Mouse (Mus musculus) heart, embryonic 12.5 days (tissue): ENCODE measurements around the gene Nono. TPM values are rescaled to one million over a fixed set of nuclear protein-coding genes. Genes with fewer than 3 reads are reported as not detected.
"Not testable (repeated sequence)": the region's sequence is repeated elsewhere in the genome, so short reads cannot be mapped to it uniquely, and the experiment has no call there.

Experiments
- ATAC-seq: fragments of 200-750 bp; cut with Nextera tagmentation; 2 replicates; pipeline ENCODE4 v1.8.0; 2017; ENCODE audit warnings: moderate TSS enrichment, moderate library complexity; ENCODE audit not compliant: insufficient number of reproducible peaks, low FRiP score
- H3K27ac ChIP-seq: fragments of 300-500 bp; sonication (generic); 2 replicates; pipeline ENCODE4 v1.5.1; 2016; ENCODE audit warnings: mild to moderate bottlenecking, moderate library complexity; ENCODE audit not compliant: poor library complexity, severe bottlenecking
- H3K27me3 ChIP-seq: fragments of 300-500 bp; sonication (generic); replicated peaks from 2 replicates; pipeline ENCODE4 v1.6.1; 2016; ENCODE audit warnings: mild to moderate bottlenecking, moderate library complexity
- H3K36me3 ChIP-seq: fragments of 300-500 bp; sonication (generic); 2 replicates; pipeline ENCODE4 v1.6.1; 2016; ENCODE audit warnings: mild to moderate bottlenecking, moderate library complexity
- H3K4me1 ChIP-seq: fragments of 300-500 bp; sonication (generic); replicated peaks from 2 replicates; pipeline ENCODE4 v1.6.1; 2016; ENCODE audit warnings: mild to moderate bottlenecking
- H3K4me2 ChIP-seq: fragments of 300-500 bp; sonication (generic); 2 replicates; pipeline ENCODE4 v1.6.1; 2016; ENCODE audit warnings: mild to moderate bottlenecking, moderate library complexity
- H3K4me3 ChIP-seq: fragments of 300-500 bp; sonication (generic); 2 replicates; pipeline ENCODE4 v1.5.1; 2016; ENCODE audit warnings: mild to moderate bottlenecking
- H3K9ac ChIP-seq: fragments of 300-500 bp; sonication (generic); 2 replicates; pipeline ENCODE4 v1.6.1; 2016; ENCODE audit warnings: mild to moderate bottlenecking, moderate library complexity
- H3K9me3 ChIP-seq: fragments of 300-500 bp; sonication (generic); replicated peaks from 2 replicates; pipeline ENCODE4 v1.6.1; 2016; ENCODE audit warnings: mild to moderate bottlenecking, moderate library complexity
- WGBS: fragments of 180-500 bp; shearing (Covaris S2); methylation state at CpG from one replicate; pipeline ENCODE4 v1.1.7; 2016; 5-methylcytosine and 5-hydroxymethylcytosine counted together
- polyA plus RNA-seq: library from polyadenylated mRNA; unstranded; fragments of >200 nt; fragmentation: Nextera tagmentation; extraction: Ambion mirVana; gene quantifications from 2 replicates; pipeline ENCODE4 v1.2.1, GENCODE M21; 2016

Nono gene
- polyA plus RNA-seq, 1 experiment from 2014 or later = 290 TPM

DNA sequence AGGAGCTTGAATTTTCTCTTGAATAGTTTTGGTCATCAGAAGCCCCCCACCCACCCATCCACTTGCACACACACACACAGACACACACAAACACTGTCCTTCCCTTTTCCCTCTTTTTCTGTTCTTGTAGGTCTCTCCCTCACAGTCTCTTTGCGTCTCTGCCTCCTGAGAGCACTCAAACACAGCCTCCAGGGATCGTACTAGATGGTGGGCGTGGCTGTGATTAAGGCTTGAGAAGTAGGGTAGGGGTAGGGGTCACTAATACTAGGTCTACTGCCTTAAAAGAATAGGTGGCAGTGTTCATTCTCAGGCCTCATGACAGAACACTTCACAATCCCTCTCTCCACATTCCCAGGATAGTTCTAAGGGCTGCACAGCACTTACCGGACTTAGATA, 8.4 kb upstream of the Nono start, which contains the start of gene Zmym3:
Gene Zmym3 (minus strand): TSS at position 150 of the 396 bp plus-strand sequence.
- H3K4me3 ChIP-seq = peak within 1 kb of the TSS; percentile 73
- peak within 1 kb of the TSS; percentile 85 for H3K27ac ChIP-seq
- H3K36me3 ChIP-seq = peaks cover 14% of the 10 kb centered on the region
- peak within 1 kb of the TSS; percentile 83 for H3K9ac ChIP-seq
- H3K9me3 ChIP-seq = no peaks in the 10 kb centered on the region
- H3K27me3 ChIP-seq = no peaks in the 10 kb centered on the region
- ATAC-seq = peak; percentile 27; the same call in 1 of the 2 replicates
- 28% methylated on average over 4 of the region's 4 CpGs for WGBS
- peak within 1 kb of the TSS; percentile 73 for H3K4me2 ChIP-seq
- H3K4me1 ChIP-seq = peaks cover 19% of the 10 kb centered on the region

DNA sequence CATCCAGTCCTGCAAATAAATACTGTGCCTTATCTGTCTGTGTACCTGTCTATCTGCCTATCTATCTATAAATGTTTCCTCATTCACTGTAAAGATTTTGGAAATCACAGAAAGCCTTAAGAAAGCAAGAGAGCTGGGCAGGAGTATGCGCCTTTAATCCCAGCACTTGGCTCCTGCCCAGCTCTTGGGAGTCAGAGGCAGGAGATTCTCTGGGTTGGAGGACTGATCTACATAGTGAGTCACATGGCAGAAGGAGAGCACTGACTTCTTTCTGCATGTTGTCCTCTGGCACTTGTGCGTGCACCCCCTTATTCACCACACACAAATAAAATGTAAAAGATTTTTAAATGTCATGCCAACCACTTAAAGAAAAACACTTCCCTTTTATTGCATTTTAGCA, 5.7 kb upstream of the Nono start:
- H3K4me3 ChIP-seq = no peak overlapping the region
- H3K36me3 ChIP-seq = no peaks in the 10 kb centered on the region
- 66% methylated on average over 2 of the region's 2 CpGs for WGBS
- H3K4me2 ChIP-seq = no peak overlapping the region
- H3K4me1 ChIP-seq = peaks cover 11% of the 10 kb centered on the region
- H3K9ac ChIP-seq = no peak overlapping the region
- no peaks in the 10 kb centered on the region for H3K9me3 ChIP-seq
- no peak for ATAC-seq
- H3K27ac ChIP-seq = no peak overlapping the region
- no peaks in the 10 kb centered on the region for H3K27me3 ChIP-seq

DNA sequence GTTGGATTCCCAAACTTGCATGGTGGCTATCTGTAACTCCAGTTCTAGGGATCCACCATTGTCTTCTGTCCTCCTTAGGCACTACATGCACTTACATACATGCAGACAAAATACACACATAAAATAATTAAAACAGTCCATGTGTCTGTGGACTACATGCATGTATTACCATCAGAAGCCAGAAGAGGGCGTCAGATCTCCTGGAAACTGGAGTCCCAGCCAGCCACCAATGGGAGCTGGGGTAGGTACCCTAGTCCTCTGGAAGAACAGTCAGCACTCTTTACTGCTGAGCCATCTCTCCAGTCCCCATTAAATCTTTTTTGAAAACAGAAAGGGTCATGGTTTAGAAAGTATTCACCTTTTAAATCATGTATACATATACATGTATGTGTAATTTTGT, 1.3 kb upstream of the Nono start:
- no peak overlapping the region for H3K9ac ChIP-seq
- no peak overlapping the region for H3K4me2 ChIP-seq
- H3K36me3 ChIP-seq = no peaks in the 10 kb centered on the region
- no peaks in the 10 kb centered on the region for H3K4me1 ChIP-seq
- no peak for ATAC-seq
- H3K27me3 ChIP-seq = no peaks in the 10 kb centered on the region
- 5% methylated on average over 1 of the region's 1 CpGs for WGBS
- H3K4me3 ChIP-seq = no peak overlapping the region
- H3K9me3 ChIP-seq = no peaks in the 10 kb centered on the region
- no peak overlapping the region for H3K27ac ChIP-seq

DNA sequence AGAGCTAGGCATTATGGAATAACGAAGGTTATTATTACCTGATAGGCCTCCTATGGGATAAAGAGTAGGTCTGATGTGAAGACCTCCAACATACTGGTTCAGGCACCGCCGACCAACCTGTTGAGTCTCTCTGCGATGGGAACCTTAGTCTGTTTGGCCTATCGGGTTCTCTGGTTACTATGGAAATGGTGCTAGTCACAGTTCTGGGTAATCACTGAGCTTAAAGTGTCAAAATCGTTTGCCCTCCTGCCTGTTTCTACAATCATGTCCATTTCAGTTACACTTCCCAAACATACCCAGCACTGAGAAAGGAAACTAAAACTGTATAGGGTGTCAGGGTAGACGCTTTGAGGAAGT, 355 bp upstream of the Nono start:
- WGBS = 21% methylated on average over 7 of the region's 7 CpGs

DNA sequence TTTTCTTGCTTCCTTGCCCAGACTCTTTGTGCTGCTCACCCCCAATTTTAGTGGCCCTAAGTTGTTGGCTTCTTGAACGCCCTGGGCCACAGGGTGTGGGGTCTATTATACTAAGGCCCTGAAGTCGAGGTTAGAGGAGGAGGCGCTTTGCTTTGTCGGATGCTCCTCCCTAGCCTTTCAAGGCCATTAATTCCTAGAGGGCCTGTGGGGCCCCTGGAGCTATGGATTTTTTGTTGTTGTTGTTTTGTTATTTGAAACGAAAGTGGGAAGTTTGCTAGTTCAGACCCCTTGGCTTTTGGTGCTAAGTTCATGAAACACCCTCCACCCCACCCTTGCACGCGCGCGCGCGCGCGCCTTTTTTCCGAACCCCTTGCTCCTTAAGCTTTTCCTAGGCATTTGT, 858 bp downstream of the Nono start:
- 19% methylated on average over 14 of the region's 14 CpGs for WGBS

More for the DNA sequence above, 355 bp upstream of the Nono start:
- no peaks in the 10 kb centered on the region for H3K27me3 ChIP-seq
- peak overlapping the region; percentile 42 for H3K4me3 ChIP-seq
- peak overlapping the region; percentile 58 for H3K4me2 ChIP-seq
- no peak overlapping the region for H3K9ac ChIP-seq
- no peaks in the 10 kb centered on the region for H3K4me1 ChIP-seq
- 0 out of 2 replicates have a peak, but pooled peaks cover 4% of the 10 kb centered on the region for H3K36me3 ChIP-seq
- H3K27ac ChIP-seq = peak overlapping the region; percentile 93
- ATAC-seq = no peak
- H3K9me3 ChIP-seq = no peaks in the 10 kb centered on the region

DNA sequence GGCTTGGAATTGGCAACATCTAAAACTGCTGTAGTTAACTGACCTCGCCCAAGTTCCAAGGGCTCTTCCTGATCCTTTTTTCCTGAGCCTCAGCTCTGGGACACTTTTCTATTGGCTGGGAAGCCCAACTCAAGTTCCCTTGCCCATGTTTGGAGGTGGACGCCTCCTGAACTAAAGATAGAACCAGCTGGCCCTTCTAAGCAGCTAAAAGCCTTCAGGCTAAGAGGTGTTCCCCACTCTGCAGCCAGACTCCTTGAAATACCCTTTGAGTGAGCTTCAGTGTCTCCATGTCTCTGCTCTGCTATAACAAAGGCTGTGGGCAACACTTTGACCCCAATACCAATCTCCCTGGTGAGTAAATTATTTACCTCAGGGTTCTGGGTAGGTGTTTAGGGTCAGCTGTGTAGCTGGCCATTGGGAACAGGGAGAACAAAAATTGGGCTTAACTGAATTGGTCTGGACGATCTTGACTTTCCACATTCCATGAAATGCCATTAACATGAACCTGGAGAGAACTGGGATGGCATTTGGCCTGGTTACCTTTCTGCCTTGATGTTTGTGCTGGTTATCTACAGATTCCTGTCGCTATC, 19.9 kb downstream of the Nono start, which contains the start of gene Itgb1bp2:
Gene Itgb1bp2 (plus strand): TSS at position 203 of the 590 bp plus-strand sequence.
- no peaks in the 10 kb centered on the region for H3K9me3 ChIP-seq
- H3K4me2 ChIP-seq = peak within 1 kb of the TSS; percentile 36
- H3K4me3 ChIP-seq = peak within 1 kb of the TSS; percentile 20
- H3K4me1 ChIP-seq = no peaks in the 10 kb centered on the region
- WGBS = 58% methylated on average over 4 of the region's 4 CpGs
- peak within 1 kb of the TSS; percentile 85 for H3K27ac ChIP-seq
- peaks cover 67% of the 10 kb centered on the region for H3K36me3 ChIP-seq
- peak; percentile 69 for ATAC-seq
- H3K9ac ChIP-seq = peak within 1 kb of the TSS; percentile 44
- no peaks in the 10 kb centered on the region for H3K27me3 ChIP-seq

More for the DNA sequence above, 858 bp downstream of the Nono start:
- ATAC-seq = peak; percentile 44
- H3K4me3 ChIP-seq = peak overlapping the region; percentile 73
- H3K9ac ChIP-seq = peak overlapping the region; percentile 86
- H3K4me2 ChIP-seq = peak overlapping the region; percentile 56
- no peaks in the 10 kb centered on the region for H3K9me3 ChIP-seq
- H3K27ac ChIP-seq = peak overlapping the region; percentile 97
- no peaks in the 10 kb centered on the region for H3K4me1 ChIP-seq
- H3K36me3 ChIP-seq = peaks cover 11% of the 10 kb centered on the region; the same call in 1 of the 2 replicates
- no peaks in the 10 kb centered on the region for H3K27me3 ChIP-seq

DNA sequence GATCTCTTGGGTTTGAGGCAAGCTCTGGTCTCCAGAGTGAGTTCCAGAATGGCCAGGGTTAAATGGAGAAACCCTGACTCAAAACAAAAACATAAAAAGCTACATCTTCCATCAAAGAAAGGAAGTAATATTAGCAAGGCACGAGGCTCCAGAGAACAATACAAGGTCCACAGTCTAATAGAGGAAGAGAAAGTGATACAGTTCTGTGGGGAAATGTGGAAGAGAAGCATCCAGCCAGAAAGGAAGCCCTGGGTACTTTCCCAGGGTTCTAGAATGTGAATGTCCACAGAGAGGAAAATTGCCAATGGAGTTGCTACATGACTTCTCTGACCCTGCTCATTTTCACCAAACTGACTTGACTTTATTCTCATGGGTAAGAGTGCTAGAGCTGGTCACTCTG, 22.0 kb downstream of the Nono start:
- peaks cover 50% of the 10 kb centered on the region for H3K36me3 ChIP-seq
- H3K4me2 ChIP-seq = no peak overlapping the region
- H3K27ac ChIP-seq = no peak overlapping the region
- H3K9ac ChIP-seq = no peak overlapping the region
- no peaks in the 10 kb centered on the region for H3K27me3 ChIP-seq
- 61% methylated on average over 1 of the region's 1 CpGs for WGBS
- H3K4me1 ChIP-seq = no peaks in the 10 kb centered on the region
- H3K4me3 ChIP-seq = no peak overlapping the region
- H3K9me3 ChIP-seq = no peaks in the 10 kb centered on the region
- no peak for ATAC-seq

DNA sequence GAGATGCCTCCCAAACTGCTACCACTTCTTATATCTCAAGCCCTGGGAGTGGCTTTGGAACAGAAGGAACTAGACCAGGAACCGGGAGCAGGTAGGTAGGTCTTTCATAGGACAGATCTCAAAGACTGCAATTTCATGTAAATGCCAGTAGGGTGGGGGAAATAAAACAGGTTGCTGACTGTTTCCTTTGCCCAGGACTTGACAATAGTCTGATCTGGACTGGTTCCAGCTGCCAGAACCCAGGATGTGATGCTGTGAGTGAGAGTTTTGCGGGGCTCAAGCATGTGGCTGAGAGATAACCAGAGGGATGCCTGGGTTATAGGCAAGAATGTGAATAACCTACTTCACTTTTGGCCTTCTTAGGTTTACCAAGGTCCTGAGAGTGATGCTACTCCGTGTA, 22.5 kb downstream of the Nono start:
- peaks cover 47% of the 10 kb centered on the region for H3K36me3 ChIP-seq
- H3K4me3 ChIP-seq = no peak overlapping the region
- H3K27ac ChIP-seq = no peak overlapping the region
- 71% methylated on average over 3 of the region's 3 CpGs for WGBS
- H3K9me3 ChIP-seq = no peaks in the 10 kb centered on the region
- no peak for ATAC-seq
- H3K9ac ChIP-seq = no peak overlapping the region
- no peak overlapping the region for H3K4me2 ChIP-seq
- H3K4me1 ChIP-seq = no peaks in the 10 kb centered on the region
- no peaks in the 10 kb centered on the region for H3K27me3 ChIP-seq

DNA sequence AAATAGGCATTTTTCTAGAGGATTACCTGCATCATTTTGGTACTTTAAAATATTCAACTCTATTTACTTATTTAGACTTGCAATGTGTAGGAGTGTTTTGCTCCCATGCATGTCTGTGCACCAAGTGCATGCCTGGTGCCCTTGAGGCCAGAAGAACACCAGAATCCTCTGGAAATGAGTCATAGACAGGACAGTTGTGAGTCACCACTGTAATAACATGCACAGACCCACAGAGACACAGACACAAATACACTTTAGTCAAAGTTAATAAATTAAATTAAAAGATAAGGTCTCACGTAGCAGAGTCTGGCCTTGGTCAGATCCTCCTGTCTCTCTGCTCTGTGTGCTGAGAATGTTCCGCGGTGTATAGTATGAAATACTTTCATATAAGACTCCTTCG, 43.1 kb downstream of the Nono start:
- Histone ChIP-seq H3K9me3 (no peaks in the 10 kb centered on the region), H3K4me1 (no peaks in the 10 kb centered on the region), H3K36me3 (peaks cover 14% of the 10 kb centered on the region), H3K27me3 (no peaks in the 10 kb centered on the region), H3K27ac (no peak overlapping the region), H3K4me2 (no peak overlapping the region), H3K4me3 (no peak overlapping the region), H3K9ac (no peak overlapping the region)
- 91% methylated on average over 4 of the region's 4 CpGs for WGBS
- no peak for ATAC-seq

DNA sequence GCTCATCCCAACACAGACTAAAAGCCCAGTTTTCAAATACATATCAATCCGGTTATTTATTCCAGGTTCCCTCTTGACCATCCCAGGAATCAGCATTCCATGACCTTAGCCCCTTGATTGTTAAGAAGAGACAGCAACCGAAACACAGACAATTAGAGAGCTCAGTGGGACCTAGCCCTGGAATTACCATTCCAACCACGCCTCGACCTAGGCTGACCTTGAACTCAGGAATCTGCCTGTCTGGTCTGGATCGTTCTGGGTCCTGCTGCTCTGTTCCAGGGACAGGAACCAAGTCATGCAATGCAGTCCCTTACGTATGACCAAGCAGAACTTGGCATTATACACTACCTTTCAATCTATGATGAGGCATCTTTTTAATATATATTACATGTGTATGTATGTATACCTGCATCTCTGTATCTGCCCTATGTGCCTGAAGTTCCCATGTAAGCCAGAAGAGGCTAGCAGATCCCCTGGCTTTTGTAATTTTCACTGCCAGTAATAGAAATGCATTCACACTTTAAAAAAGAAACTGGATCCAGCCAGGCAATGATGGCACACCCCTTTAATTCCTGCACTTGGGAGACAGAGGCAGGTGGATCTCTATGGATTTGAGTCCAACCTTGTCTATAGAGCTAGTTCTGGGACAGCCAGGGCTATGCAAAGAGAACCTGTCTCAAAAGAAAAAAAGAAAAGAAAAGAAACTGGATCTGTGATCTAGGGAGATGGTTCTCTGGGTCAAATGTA, 52.7 kb downstream of the Nono start:
- H3K9me3 ChIP-seq = no peaks in the 10 kb centered on the region
- H3K4me3 ChIP-seq = no peak overlapping the region
- H3K36me3 ChIP-seq = peaks cover 14% of the 10 kb centered on the region; the same call in 1 of the 2 replicates
- H3K9ac ChIP-seq = no peak overlapping the region
- no peaks in the 10 kb centered on the region for H3K27me3 ChIP-seq
- ATAC-seq = no peak
- 66% methylated on average over 6 of the region's 6 CpGs for WGBS
- no peaks in the 10 kb centered on the region for H3K4me1 ChIP-seq
- H3K4me2 ChIP-seq = no peak overlapping the region
- no peak overlapping the region for H3K27ac ChIP-seq

DNA sequence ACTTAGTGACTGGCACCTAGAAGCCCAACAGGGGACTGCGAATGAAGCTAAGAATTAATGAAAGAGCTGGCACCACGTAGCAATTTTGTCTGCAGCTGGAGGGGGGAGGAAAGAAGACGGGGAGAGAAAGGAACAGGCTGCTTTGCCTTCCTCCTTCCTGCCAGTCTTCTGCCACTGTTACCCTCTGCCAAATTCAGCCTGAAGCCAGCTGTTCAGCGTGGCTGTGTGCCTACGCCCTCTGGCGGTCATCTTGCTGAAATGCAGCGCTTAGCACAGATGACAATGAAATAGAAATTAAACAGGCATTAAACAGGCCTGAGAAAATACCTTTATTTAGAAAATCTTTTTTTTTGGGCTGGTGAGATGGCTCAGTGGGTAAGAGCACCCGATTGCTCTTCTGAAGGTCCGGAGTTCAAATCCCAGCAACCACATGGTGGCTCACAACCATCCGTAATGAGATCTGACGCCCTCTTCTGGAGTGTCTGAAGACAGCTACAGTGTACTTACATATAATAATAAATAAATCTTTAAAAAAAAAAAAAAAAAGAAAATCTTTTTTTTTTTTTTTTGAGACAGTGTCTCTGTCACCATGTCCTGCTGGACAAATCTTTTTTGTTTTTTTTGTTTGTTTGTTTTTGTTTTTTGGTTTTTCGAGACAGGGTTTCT, 57.5 kb downstream of the Nono start:
- not testable (repeated sequence) for H3K27ac ChIP-seq, H3K4me3 ChIP-seq, H3K4me2 ChIP-seq, H3K4me1 ChIP-seq, H3K9me3 ChIP-seq, H3K36me3 ChIP-seq, H3K27me3 ChIP-seq, H3K9ac ChIP-seq, ATAC-seq
- 24% methylated on average over 11 of the region's 12 CpGs for WGBS
